Mouse (Mus musculus) CH12.LX (cell line): ENCODE data around the gene Socs2. TPM values are rescaled to one million over a fixed set of nuclear protein-coding genes. Genes with fewer than 3 reads are reported as not detected.
"Not testable (repeated sequence)": the region's sequence is repeated elsewhere in the genome, so short reads cannot be mapped to it uniquely, and the experiment has no call there.

Experiments
- DNase-seq: peaks from one replicate; pipeline ENCODE4 v3.0.0-alpha.2; 2013; ENCODE audit errors: extremely low read depth
- H3K27ac ChIP-seq: 2 replicates; pipeline ENCODE4 v1.5.1; 2012; ENCODE audit warnings: low read depth, mild to moderate bottlenecking, control low read depth, moderate library complexity; ENCODE audit not compliant: insufficient read depth
- H3K27me3 ChIP-seq: replicated peaks from 2 replicates; pipeline ENCODE3; 2012; ENCODE audit warnings: inconsistent platforms
- H3K36me3 ChIP-seq, 2 experiments: replicated peaks in 1 of 2; 2 replicates each; pipeline versions ENCODE3 to v1.6.1; 2012; ENCODE audit warnings: inconsistent platforms in 1 of 2, low read length in 1 of 2, mild to moderate bottlenecking in 1 of 2, mixed read lengths in 1 of 2, moderate library complexity in 1 of 2; ENCODE audit not compliant: control insufficient read depth in 1 of 2, insufficient read depth in 1 of 2
- H3K4me1 ChIP-seq, 2 experiments: 2 replicates each; pipeline ENCODE4 v1.6.1; 2012; ENCODE audit warnings: inconsistent platforms in 1 of 2, moderate library complexity in 1 of 2; ENCODE audit not compliant: insufficient read depth in 2 of 2, control insufficient read depth in 1 of 2
- H3K4me2 ChIP-seq: 2 replicates; pipeline ENCODE4 v1.6.1; 2012; ENCODE audit warnings: low read depth, mild to moderate bottlenecking, control low read depth; ENCODE audit not compliant: poor library complexity, insufficient read depth, severe bottlenecking
- H3K4me3 ChIP-seq, 3 experiments: fragments of 150-350 bp in 1 of 3; sonication (generic) in 1 of 3; replicated peaks in 1 of 3; 2 replicates each; pipeline versions ENCODE3 to v1.5.1; 2011 to 2012; ENCODE audit warnings: low read depth in 2 of 3, low read length in 2 of 3, mild to moderate bottlenecking in 2 of 3, moderate library complexity in 2 of 3, control low read depth in 1 of 3, improper control_type of control experiment in 1 of 3, inconsistent platforms in 1 of 3, mixed read lengths in 1 of 3; ENCODE audit not compliant: poor library complexity in 1 of 3
- H3K79me2 ChIP-seq: replicated peaks from 2 replicates; pipeline ENCODE4 v1.6.1; 2012; ENCODE audit warnings: mild to moderate bottlenecking, moderate library complexity; ENCODE audit not compliant: control insufficient read depth, poor library complexity, insufficient read depth, severe bottlenecking; ENCODE audit errors: extremely low read depth
- H3K9ac ChIP-seq: 2 replicates; pipeline ENCODE4 v1.6.1; 2012; ENCODE audit warnings: low read depth, mild to moderate bottlenecking, control low read depth, moderate library complexity; ENCODE audit not compliant: insufficient read depth
- H3K9me3 ChIP-seq: replicated peaks from 2 replicates; pipeline ENCODE3; 2012; ENCODE audit warnings: low read length, inconsistent platforms, mixed read lengths
- BHLHE40 ChIP-seq: IDR thresholded peaks from 2 replicates; pipeline ENCODE4 v1.6.1; 2011; ENCODE audit warnings: mild to moderate bottlenecking, low read depth, low read length, improper control_type of control experiment
- CTCF ChIP-seq, 2 experiments: IDR thresholded peaks in 1 of 2; conservative IDR thresholded peaks in 1 of 2; 2 replicates each; pipeline ENCODE4 v1.5.1; 2011 to 2012; ENCODE audit warnings: low read depth in 2 of 2, low read length in 2 of 2, improper control_type of control experiment in 1 of 2, inconsistent platforms in 1 of 2, mild to moderate bottlenecking in 1 of 2, moderate library complexity in 1 of 2
- E2F4 ChIP-seq: IDR thresholded peaks from 2 replicates; pipeline ENCODE4 v1.6.1; 2011; ENCODE audit warnings: low read depth, low read length, improper control_type of control experiment; ENCODE audit not compliant: insufficient replicate concordance
- EP300 ChIP-seq: IDR thresholded peaks from 2 replicates; pipeline ENCODE4 v1.6.1; 2011; ENCODE audit warnings: low read length, improper control_type of control experiment
- GABPA ChIP-seq: IDR thresholded peaks from 2 replicates; pipeline ENCODE4 v1.6.1; 2012; ENCODE audit warnings: low read depth, low read length, improper control_type of control experiment, inconsistent platforms; ENCODE audit not compliant: insufficient replicate concordance
- IRF4 ChIP-seq: IDR thresholded peaks from 2 replicates; pipeline ENCODE4 v1.6.1; 2014; ENCODE audit warnings: low read depth, mild to moderate bottlenecking, inconsistent platforms, low read length, improper control_type of control experiment
- MAFK ChIP-seq: IDR thresholded peaks from 2 replicates; pipeline ENCODE4 v1.6.1; 2011; ENCODE audit warnings: low read length, improper control_type of control experiment; ENCODE audit not compliant: insufficient replicate concordance
- MAX ChIP-seq: IDR thresholded peaks from 2 replicates; pipeline ENCODE4 v1.6.1; 2011; ENCODE audit warnings: low read length, improper control_type of control experiment
- MEF2A ChIP-seq: IDR thresholded peaks from 2 replicates; pipeline ENCODE4 v1.6.1; 2014; ENCODE audit warnings: low read depth, mild to moderate bottlenecking, inconsistent platforms, low read length, improper control_type of control experiment, borderline replicate concordance
- NRF1 ChIP-seq: IDR thresholded peaks from 2 replicates; pipeline ENCODE4 v1.6.1; 2014; ENCODE audit warnings: low read depth, mild to moderate bottlenecking, inconsistent platforms, low read length, improper control_type of control experiment, moderate library complexity
- POLR2AphosphoS2 ChIP-seq: IDR thresholded peaks from 2 replicates; pipeline ENCODE4 v1.6.1; 2011; ENCODE audit warnings: low read depth, low read length, improper control_type of control experiment
- RAD21 ChIP-seq: IDR thresholded peaks from 2 replicates; pipeline ENCODE4 v1.6.1; 2011; ENCODE audit warnings: low read depth, mild to moderate bottlenecking, low read length, improper control_type of control experiment, moderate library complexity
- RCOR1 ChIP-seq: conservative IDR thresholded peaks from 2 replicates; pipeline ENCODE4 v1.6.1; 2012; ENCODE audit warnings: low read depth, mild to moderate bottlenecking, inconsistent platforms, low read length, improper control_type of control experiment
- TCF12 ChIP-seq: IDR thresholded peaks from 2 replicates; pipeline ENCODE4 v1.6.1; 2014; ENCODE audit warnings: low read depth, mild to moderate bottlenecking, inconsistent platforms, low read length, improper control_type of control experiment
- ZNF384 ChIP-seq: IDR thresholded peaks from 2 replicates; pipeline ENCODE4 v1.6.1; 2012; ENCODE audit warnings: low read depth, low read length, improper control_type of control experiment, inconsistent platforms
- dilution Hi-C: fragments of 300-500 bp; cut with MboI; formaldehyde crosslinking; loops from 2 replicates; pipeline ENCODE4 v1.14.3; 2020; ENCODE audit warnings: low sequenced_read_pairs; ENCODE audit not compliant: extremely low pct_unique_long_range_greater_than_20kb, extremely low pct_ligation_motif_present
- in situ Hi-C: fragments of 300-500 bp; cut with MboI; formaldehyde crosslinking; loops from 3 replicates; pipeline ENCODE4 v1.14.3; 2019; ENCODE audit warnings: low sequenced_read_pairs, low pct_ligation_motif_present, low pct_unique_long_range_greater_than_20kb, mixed read lengths
- polyA plus RNA-seq: library from polyadenylated mRNA; unstranded; fragments of >175 nt; gene quantifications from 2 replicates; pipeline ENCODE4 v1.2.1, GENCODE M21; 2012; ENCODE audit warnings: low read depth; ENCODE audit not compliant: insufficient read length
- total RNA-seq, 2 experiments: library from RNA; depleted of rRNA; stranded (reverse); fragments of 300-350 nt in 1 of 2; fragments of >200 nt in 1 of 2; gene quantifications; 2 replicates each; pipeline ENCODE4 v1.2.3; 2012 to 2014

The Socs2 gene
- total and polyA plus RNA-seq, 3 experiments: 7.8 to 16.3 (median 15.7) TPM

GRCm38 (mm10) chr10:95392073-95392472 lies 24.9 kb downstream of the Socs2 start:
- dilution Hi-C loops: no loop called here
- Histone ChIP-seq H3K4me1 (peaks cover 4 to 25% of the 10 kb centered on the region in 2 experiments; a peak in 3 of 4 replicates), H3K4me2 (no peak overlapping the region), H3K9me3 (no peaks in the 10 kb centered on the region), H3K36me3 (no peaks in the 10 kb centered on the region), H3K27me3 (no peaks in the 10 kb centered on the region), H3K79me2 (no peaks in the 10 kb centered on the region), H3K9ac (no peak overlapping the region), H3K27ac (no peak overlapping the region), H3K4me3 (no peak overlapping the region)
- TF ChIP-seq MEF2A: no peak
- TF ChIP-seq TCF12: no peak
- TF ChIP-seq IRF4: no peak
- no peak for TF ChIP-seq MAFK
- TF ChIP-seq CTCF (conservative IDR thresholded peaks at IDR 0.05 in 1 of 2, IDR thresholded peaks at IDR 0.05 in 1 of 2; ENCODE audit: low read depth in 2 of 2, low read length in 2 of 2): no peak
- no peak for TF ChIP-seq RAD21
- TF ChIP-seq NRF1: no peak
- no peak for TF ChIP-seq RCOR1
- no peak for TF ChIP-seq GABPA
- TF ChIP-seq E2F4: no peak
- no peak for TF ChIP-seq ZNF384
- TF ChIP-seq POLR2AphosphoS2: no peak
- TF ChIP-seq MAX: no peak
- DNase-seq: no peak
- in situ Hi-C loops: no loop called here

DNA sequence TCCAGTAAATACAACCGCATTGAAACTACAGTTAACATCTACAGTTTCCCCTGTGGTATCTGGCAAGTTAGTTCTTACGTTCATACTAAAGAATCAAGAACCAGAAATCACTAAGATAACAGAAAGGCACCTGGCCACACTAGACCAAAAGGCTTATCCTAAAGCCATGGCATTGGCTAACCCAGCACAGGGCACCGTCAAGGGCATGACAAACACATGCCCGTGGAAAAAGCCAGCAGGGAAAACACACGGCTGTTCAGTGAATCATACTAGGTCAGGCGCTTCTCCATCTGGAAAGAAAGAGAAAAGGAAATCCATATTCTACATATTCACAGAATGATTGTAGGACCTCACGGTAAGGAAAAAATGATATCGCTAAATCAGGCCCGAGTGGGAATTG lies 26.1 kb downstream of the Socs2 start:
- dilution Hi-C loops: no loop called here

DNA sequence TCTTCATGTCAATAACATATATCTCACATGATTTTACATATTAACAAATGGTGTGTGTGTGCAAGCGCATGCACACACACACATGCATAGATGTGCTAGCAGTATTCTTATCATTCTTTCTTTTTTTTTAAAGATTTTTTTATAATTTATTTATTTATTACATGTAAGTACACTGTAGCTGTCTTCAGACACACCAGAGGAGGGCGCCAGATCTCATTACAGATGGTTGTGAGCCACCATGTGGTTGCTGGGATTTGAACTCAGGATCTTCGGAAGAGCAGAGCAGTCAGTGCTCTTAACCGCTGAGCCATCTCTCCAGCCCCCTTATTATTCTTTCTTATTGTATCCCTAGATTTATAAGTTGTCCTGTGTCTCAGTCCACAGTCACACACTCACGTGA lies 27.2 kb downstream of the Socs2 start:
- H3K27me3 ChIP-seq, H3K4me3 ChIP-seq, H3K27ac ChIP-seq, H3K9ac ChIP-seq, H3K36me3 ChIP-seq, H3K4me2 ChIP-seq, H3K79me2 ChIP-seq, in situ Hi-C loops, dilution Hi-C loops, DNase-seq, H3K9me3 ChIP-seq: not testable (repeated sequence)
- TF ChIP-seq CTCF (conservative IDR thresholded peaks at IDR 0.05 in 1 of 2, IDR thresholded peaks at IDR 0.05 in 1 of 2; ENCODE audit: low read depth in 2 of 2, low read length in 2 of 2) (peak in 1 of 2 experiments; percentile 11; a peak in 1 of 4 replicates), BHLHE40 (peak; percentile 35; the same call in 1 of the 2 replicates)
- peaks cover 4 to 19% of the 10 kb centered on the region in 2 experiments; a peak in 3 of 4 replicates for H3K4me1 ChIP-seq

More for the DNA sequence above, 26.1 kb downstream of the Socs2 start:
- TF ChIP-seq GABPA (no peak), EP300 (no peak)
- in situ Hi-C loops: no loop called here
- Histone ChIP-seq H3K4me2 (no peak overlapping the region), H3K27me3 (no peaks in the 10 kb centered on the region), H3K27ac (no peak overlapping the region), H3K4me1 (peaks cover 4 to 18% of the 10 kb centered on the region in 2 experiments; a peak in 3 of 4 replicates), H3K9me3 (no peaks in the 10 kb centered on the region), H3K9ac (no peak overlapping the region), H3K36me3 (no peaks in the 10 kb centered on the region), H3K4me3 (no peak overlapping the region), H3K79me2 (no peaks in the 10 kb centered on the region)
- DNase-seq: no peak
